Mouse (Mus musculus): ENCODE data around the gene Vat1l. TPM values are rescaled to one million over a fixed set of nuclear protein-coding genes. Genes with fewer than 3 reads are reported as not detected.
A peak's percentile ranks its signal among the peaks of the same experiment; 100 is the strongest.

Gene Vat1l
- 0.02 and 0.09 TPM in 2 replicates for polyA plus RNA-seq (2015; fragmentation: Nextera tagmentation; extraction: Ambion mirVana)

- H3K9me3 ChIP-seq (replicated peaks; ENCODE audit: control insufficient read depth, low read length), result no peaks in the 10 kb centered on the region
- no peaks in the 10 kb centered on the region for H3K36me3 ChIP-seq (ENCODE audit: control insufficient read depth, insufficient read depth)
- H3K27me3 ChIP-seq (ENCODE audit: control insufficient read depth, insufficient read depth, low read depth, low read length), result peaks cover 21% of the 10 kb centered on the region
- WGBS (ENCODE audit: insufficient replicate concordance), result under 1% methylated on average over 35 of the region's 39 CpGs
- no peak for ATAC-seq (ENCODE audit: low read depth)
- no peak within 1 kb of the TSS for H3K4me2 ChIP-seq (ENCODE audit: low read depth, low read length)
- 0 out of 2 replicates have a peak within 1 kb of the TSS, but pooled peaks have one; percentile 3 for H3K4me3 ChIP-seq (ENCODE audit: low read depth, low read length)
- H3K27ac ChIP-seq (ENCODE audit: low read length), result no peak within 1 kb of the TSS
- H3K4me1 ChIP-seq (ENCODE audit: control insufficient read depth, low read depth, low read length), result no peaks in the 10 kb centered on the region
- H3K9ac ChIP-seq (ENCODE audit: low read depth, low read length), result no peak within 1 kb of the TSS
Measured at GRCm38 (mm10) chr8:114205221-114205901, at the start of gene Vat1l. Gene Vat1l (plus strand): TSS chr8:114205612.

- no peak for ATAC-seq (ENCODE audit: low read depth)
- H3K9ac ChIP-seq (ENCODE audit: low read depth, low read length), result no peak overlapping the region
- no peaks in the 10 kb centered on the region for H3K27me3 ChIP-seq (ENCODE audit: control insufficient read depth, insufficient read depth, low read depth, low read length)
- WGBS (ENCODE audit: insufficient replicate concordance), result 45% methylated on average over 2 of the region's 2 CpGs
- no peak overlapping the region for H3K4me3 ChIP-seq (ENCODE audit: low read depth, low read length)
- no peak overlapping the region for H3K4me2 ChIP-seq (ENCODE audit: low read depth, low read length)
- no peaks in the 10 kb centered on the region for H3K4me1 ChIP-seq (ENCODE audit: control insufficient read depth, low read depth, low read length)
- no peak overlapping the region for H3K27ac ChIP-seq (ENCODE audit: low read length)
- H3K36me3 ChIP-seq (ENCODE audit: control insufficient read depth, insufficient read depth), result no peaks in the 10 kb centered on the region
- no peaks in the 10 kb centered on the region for H3K9me3 ChIP-seq (replicated peaks; ENCODE audit: control insufficient read depth, low read length)
Measured at GRCm38 (mm10) chr8:114158586-114158985, 46.8 kb upstream of the Vat1l start.

- no peak overlapping the region for H3K4me3 ChIP-seq (ENCODE audit: low read depth, low read length)
- no peak overlapping the region for H3K9ac ChIP-seq (ENCODE audit: low read depth, low read length)
- no peak for ATAC-seq (ENCODE audit: low read depth)
- no peaks in the 10 kb centered on the region for H3K9me3 ChIP-seq (replicated peaks; ENCODE audit: control insufficient read depth, low read length)
- no peak overlapping the region for H3K27ac ChIP-seq (ENCODE audit: low read length)
- H3K4me2 ChIP-seq (ENCODE audit: low read depth, low read length), result no peak overlapping the region
- H3K36me3 ChIP-seq (ENCODE audit: control insufficient read depth, insufficient read depth), result no peaks in the 10 kb centered on the region
- WGBS (ENCODE audit: insufficient replicate concordance), result 71% methylated on average over 3 of the region's 3 CpGs
- H3K27me3 ChIP-seq (ENCODE audit: control insufficient read depth, insufficient read depth, low read depth, low read length), result no peaks in the 10 kb centered on the region
- no peaks in the 10 kb centered on the region for H3K4me1 ChIP-seq (ENCODE audit: control insufficient read depth, low read depth, low read length)
Measured at GRCm38 (mm10) chr8:114159666-114160065, 45.7 kb upstream of the Vat1l start.

GRCm38 (mm10) chr8:114163871-114164270, 41.5 kb upstream of the Vat1l start:
- 67% methylated on average over 3 of the region's 3 CpGs for WGBS (ENCODE audit: insufficient replicate concordance)
- Histone ChIP-seq H3K27ac (ENCODE audit: low read length) (no peak overlapping the region), H3K4me3 (ENCODE audit: low read depth, low read length) (no peak overlapping the region), H3K4me2 (ENCODE audit: low read depth, low read length) (no peak overlapping the region), H3K4me1 (ENCODE audit: control insufficient read depth, low read depth, low read length) (no peaks in the 10 kb centered on the region), H3K27me3 (ENCODE audit: control insufficient read depth, insufficient read depth, low read depth, low read length) (no peaks in the 10 kb centered on the region), H3K36me3 (ENCODE audit: control insufficient read depth, insufficient read depth) (no peaks in the 10 kb centered on the region), H3K9ac (ENCODE audit: low read depth, low read length) (no peak overlapping the region), H3K9me3 (replicated peaks; ENCODE audit: control insufficient read depth, low read length) (no peaks in the 10 kb centered on the region)
- ATAC-seq (ENCODE audit: low read depth), result no peak

GRCm38 (mm10) chr8:114164444-114165096, 40.8 kb upstream of the Vat1l start:
- Histone ChIP-seq H3K4me1 (ENCODE audit: control insufficient read depth, low read depth, low read length) (no peaks in the 10 kb centered on the region), H3K27ac (ENCODE audit: low read length) (no peak overlapping the region), H3K9ac (ENCODE audit: low read depth, low read length) (no peak overlapping the region), H3K4me3 (ENCODE audit: low read depth, low read length) (no peak overlapping the region), H3K4me2 (ENCODE audit: low read depth, low read length) (no peak overlapping the region), H3K27me3 (ENCODE audit: control insufficient read depth, insufficient read depth, low read depth, low read length) (no peaks in the 10 kb centered on the region), H3K36me3 (ENCODE audit: control insufficient read depth, insufficient read depth) (no peaks in the 10 kb centered on the region), H3K9me3 (replicated peaks; ENCODE audit: control insufficient read depth, low read length) (no peaks in the 10 kb centered on the region)
- no peak for ATAC-seq (ENCODE audit: low read depth)
- WGBS (ENCODE audit: insufficient replicate concordance), result 62% methylated on average over 6 of the region's 6 CpGs

- H3K4me1 ChIP-seq (ENCODE audit: control insufficient read depth, low read depth, low read length), result no peaks in the 10 kb centered on the region
Measured at GRCm38 (mm10) chr8:114165741-114166140, 39.7 kb upstream of the Vat1l start.

GRCm38 (mm10) chr8:114176721-114177120, 28.7 kb upstream of the Vat1l start:
- Histone ChIP-seq H3K4me3 (ENCODE audit: low read depth, low read length) (no peak overlapping the region), H3K9ac (ENCODE audit: low read depth, low read length) (no peak overlapping the region), H3K36me3 (ENCODE audit: control insufficient read depth, insufficient read depth) (no peaks in the 10 kb centered on the region), H3K9me3 (replicated peaks; ENCODE audit: control insufficient read depth, low read length) (no peaks in the 10 kb centered on the region), H3K27me3 (ENCODE audit: control insufficient read depth, insufficient read depth, low read depth, low read length) (no peaks in the 10 kb centered on the region), H3K4me2 (ENCODE audit: low read depth, low read length) (no peak overlapping the region), H3K27ac (ENCODE audit: low read length) (no peak overlapping the region), H3K4me1 (ENCODE audit: control insufficient read depth, low read depth, low read length) (no peaks in the 10 kb centered on the region)
- no peak for ATAC-seq (ENCODE audit: low read depth)
- WGBS (ENCODE audit: insufficient replicate concordance), result 44% methylated on average over 3 of the region's 3 CpGs

More at GRCm38 (mm10) chr8:114165741-114166140, 39.7 kb upstream of the Vat1l start:
- Histone ChIP-seq H3K36me3 (ENCODE audit: control insufficient read depth, insufficient read depth) (no peaks in the 10 kb centered on the region), H3K4me3 (ENCODE audit: low read depth, low read length) (no peak overlapping the region), H3K27me3 (ENCODE audit: control insufficient read depth, insufficient read depth, low read depth, low read length) (no peaks in the 10 kb centered on the region), H3K9me3 (replicated peaks; ENCODE audit: control insufficient read depth, low read length) (no peaks in the 10 kb centered on the region), H3K4me2 (ENCODE audit: low read depth, low read length) (no peak overlapping the region), H3K27ac (ENCODE audit: low read length) (no peak overlapping the region), H3K9ac (ENCODE audit: low read depth, low read length) (no peak overlapping the region)
- 51% methylated on average over 2 of the region's 2 CpGs for WGBS (ENCODE audit: insufficient replicate concordance)
- no peak for ATAC-seq (ENCODE audit: low read depth)

- Histone ChIP-seq H3K27me3 (ENCODE audit: control insufficient read depth, insufficient read depth, low read depth, low read length) (no peaks in the 10 kb centered on the region), H3K36me3 (ENCODE audit: control insufficient read depth, insufficient read depth) (no peaks in the 10 kb centered on the region), H3K4me3 (ENCODE audit: low read depth, low read length) (no peak overlapping the region), H3K27ac (ENCODE audit: low read length) (no peak overlapping the region), H3K9ac (ENCODE audit: low read depth, low read length) (no peak overlapping the region), H3K9me3 (replicated peaks; ENCODE audit: control insufficient read depth, low read length) (no peaks in the 10 kb centered on the region), H3K4me2 (ENCODE audit: low read depth, low read length) (no peak overlapping the region), H3K4me1 (ENCODE audit: control insufficient read depth, low read depth, low read length) (no peaks in the 10 kb centered on the region)
- 47% methylated on average over 5 of the region's 5 CpGs for WGBS (ENCODE audit: insufficient replicate concordance)
- ATAC-seq (ENCODE audit: low read depth), result no peak
Measured at GRCm38 (mm10) chr8:114193334-114193733, 12.1 kb upstream of the Vat1l start.

GRCm38 (mm10) chr8:114198990-114199389, 6.4 kb upstream of the Vat1l start:
- H3K4me3 ChIP-seq (ENCODE audit: low read depth, low read length), result no peak overlapping the region
- no peak for ATAC-seq (ENCODE audit: low read depth)
- H3K9ac ChIP-seq (ENCODE audit: low read depth, low read length), result no peak overlapping the region
- no peaks in the 10 kb centered on the region for H3K27me3 ChIP-seq (ENCODE audit: control insufficient read depth, insufficient read depth, low read depth, low read length)
- H3K4me2 ChIP-seq (ENCODE audit: low read depth, low read length), result no peak overlapping the region
- H3K4me1 ChIP-seq (ENCODE audit: control insufficient read depth, low read depth, low read length), result no peaks in the 10 kb centered on the region
- no peak overlapping the region for H3K27ac ChIP-seq (ENCODE audit: low read length)
- WGBS (ENCODE audit: insufficient replicate concordance), result 47% methylated on average over 2 of the region's 2 CpGs
- H3K9me3 ChIP-seq (replicated peaks; ENCODE audit: control insufficient read depth, low read length), result no peaks in the 10 kb centered on the region
- H3K36me3 ChIP-seq (ENCODE audit: control insufficient read depth, insufficient read depth), result no peaks in the 10 kb centered on the region
